Mouse (Mus musculus): ENCODE data around the gene Atp6v1e1.

Gene Atp6v1e1

GRCm38 (mm10) chr6:120771366-120771765, 51.2 kb downstream of the Atp6v1e1 start:
- no peak for DNase-seq (ENCODE audit: low spot score)

DNA sequence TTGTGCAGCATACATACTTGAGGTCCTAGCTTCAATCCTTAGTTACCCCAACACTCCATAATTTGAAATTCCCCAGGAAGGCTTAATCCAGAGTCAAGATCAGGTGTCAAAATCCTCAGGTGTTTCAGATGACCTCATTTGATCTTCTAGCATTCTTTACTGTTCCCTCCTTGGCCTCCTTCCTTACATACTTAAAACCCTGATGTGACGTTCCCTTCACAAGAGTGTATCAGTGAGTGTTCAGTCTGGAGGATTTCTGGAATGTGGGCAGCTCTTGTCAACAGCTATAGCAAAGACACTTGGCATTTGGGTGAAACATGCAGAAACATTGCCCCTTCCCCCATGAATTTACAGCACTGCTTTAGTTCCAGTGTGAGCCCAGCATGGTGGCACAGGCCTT, 52.6 kb downstream of the Atp6v1e1 start:
- no peak for DNase-seq (ENCODE audit: low spot score)

- no peak for DNase-seq (ENCODE audit: low spot score)
These were observed 61.4 kb downstream of the Atp6v1e1 start for GRCm38 (mm10) chr6:120761151-120761550.

DNA sequence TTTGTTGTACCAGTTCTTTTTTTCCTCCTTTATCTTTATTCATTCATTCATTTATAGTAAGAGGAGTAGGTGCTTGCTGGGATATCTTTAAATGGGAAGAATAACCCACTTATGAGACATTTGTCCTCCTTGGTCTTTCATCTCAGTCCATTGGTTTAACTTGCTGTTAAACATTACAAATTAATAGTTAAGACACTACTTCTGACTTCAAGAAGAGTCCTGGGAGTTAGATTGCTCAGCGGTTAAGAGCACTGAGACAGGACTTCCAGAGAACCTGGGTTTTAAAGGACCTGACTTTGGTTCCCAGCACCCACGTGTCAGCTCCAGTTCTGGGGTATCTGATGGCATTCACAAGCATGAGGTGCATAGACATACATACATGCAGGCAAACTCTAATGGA, 76.2 kb downstream of the Atp6v1e1 start:
- no peak for DNase-seq (ENCODE audit: low spot score)

Measured in ovary, postnatal 36 days (tissue).